Mouse (Mus musculus) bone marrow, adult 2 months (tissue): Measurements from ENCODE around the gene Vcl. TPM values are rescaled to one million over a fixed set of nuclear protein-coding genes. Genes with fewer than 3 reads are reported as not detected.

Experiments used
- H3K27ac ChIP-seq: fragments of 200-500 bp; 2 replicates; pipeline ENCODE4 v1.5.1; 2012; ENCODE audit warnings: low read depth, mild to moderate bottlenecking, control low read depth, inconsistent platforms, low read length; ENCODE audit not compliant: control insufficient read depth, poor library complexity, insufficient read depth
- H3K4me1 ChIP-seq: fragments of 200-500 bp; 2 replicates; pipeline ENCODE4 v1.6.1; 2011; ENCODE audit warnings: low read length; ENCODE audit not compliant: control insufficient read depth, insufficient read depth
- H3K4me3 ChIP-seq: fragments of 200-500 bp; replicated peaks from 2 replicates; pipeline ENCODE3; 2011; ENCODE audit warnings: mild to moderate bottlenecking, low read depth, low read length, control low read depth; ENCODE audit not compliant: control insufficient read depth
- CTCF ChIP-seq: fragments of 200-500 bp; IDR thresholded peaks from 2 replicates; pipeline ENCODE4 v1.5.1; 2011; ENCODE audit warnings: low read length, control low read depth; ENCODE audit not compliant: control insufficient read depth, insufficient read depth
- POLR2A ChIP-seq: fragments of 200-500 bp; IDR thresholded peaks from 2 replicates; pipeline ENCODE4 v1.6.1; 2011; ENCODE audit warnings: low read depth, mild to moderate bottlenecking, control low read depth, low read length, borderline replicate concordance; ENCODE audit not compliant: control insufficient read depth
- WGBS: fragments of 180-500 bp; shearing (Covaris S2); methylation state at CpG from one replicate; pipeline ENCODE4 v1.1.7; 2018; 5-methylcytosine and 5-hydroxymethylcytosine counted together
- polyA plus RNA-seq: library from polyadenylated mRNA; stranded (reverse); fragments of >200 nt; gene quantifications from 2 replicates; pipeline ENCODE4 v1.2.4, GENCODE M21; 2011; ENCODE audit warnings: low replicate concordance; ENCODE audit not compliant: missing spikeins, insufficient read depth, insufficient read length

Vcl gene
- polyA plus RNA-seq, 1 experiment: 59.2 TPM

- no peak overlapping the region for H3K27ac ChIP-seq
- H3K4me1 ChIP-seq: no peaks in the 10 kb centered on the region
- no peak overlapping the region for H3K4me3 ChIP-seq
- 80% methylated on average over 2 of the region's 2 CpGs for WGBS
- no peak for TF ChIP-seq CTCF
- no peak for TF ChIP-seq POLR2A
Observed at GRCm38 (mm10) chr14:20977726-20978125, 48.5 kb downstream of the Vcl start.

- Histone ChIP-seq H3K4me1 (no peaks in the 10 kb centered on the region), H3K4me3 (no peak overlapping the region), H3K27ac (no peak overlapping the region)
- 89% methylated on average over 2 of the region's 2 CpGs for WGBS
- TF ChIP-seq CTCF: no peak
- no peak for TF ChIP-seq POLR2A
Observed at GRCm38 (mm10) chr14:20983832-20984231, 54.6 kb downstream of the Vcl start.

- Histone ChIP-seq H3K4me1 (no peaks in the 10 kb centered on the region), H3K27ac (no peak overlapping the region), H3K4me3 (no peak overlapping the region)
- WGBS: 33% methylated on average over 3 of the region's 3 CpGs
- TF ChIP-seq CTCF: no peak
- TF ChIP-seq POLR2A: no peak
Observed at GRCm38 (mm10) chr14:20985482-20985881, 56.3 kb downstream of the Vcl start.

- TF ChIP-seq POLR2A: no peak
- no peak for TF ChIP-seq CTCF
- Histone ChIP-seq H3K4me3 (no peak overlapping the region), H3K27ac (no peak overlapping the region), H3K4me1 (no peaks in the 10 kb centered on the region)
- WGBS: 84% methylated on average over 1 of the region's 1 CpGs
Observed at GRCm38 (mm10) chr14:20991492-20991891, 62.3 kb downstream of the Vcl start.

- no peak overlapping the region for H3K27ac ChIP-seq
- TF ChIP-seq POLR2A (no peak), CTCF (no peak)
- WGBS: 47% methylated on average over 3 of the region's 3 CpGs
- no peak overlapping the region for H3K4me3 ChIP-seq
- H3K4me1 ChIP-seq: no peaks in the 10 kb centered on the region
Observed at GRCm38 (mm10) chr14:20993067-20993691, 64.0 kb downstream of the Vcl start.

- TF ChIP-seq POLR2A: no peak
- TF ChIP-seq CTCF: no peak
- no peak overlapping the region for H3K4me3 ChIP-seq
- H3K4me1 ChIP-seq: no peaks in the 10 kb centered on the region
- no peak overlapping the region for H3K27ac ChIP-seq
- WGBS: 87% methylated on average over 3 of the region's 3 CpGs
Observed at GRCm38 (mm10) chr14:20994475-20994874, 65.3 kb downstream of the Vcl start.

GRCm38 (mm10) chr14:20995497-20995896 is 66.3 kb downstream of the Vcl start:
- Histone ChIP-seq H3K27ac (no peak overlapping the region), H3K4me1 (no peaks in the 10 kb centered on the region), H3K4me3 (no peak overlapping the region)
- 77% methylated on average over 2 of the region's 2 CpGs for WGBS
- TF ChIP-seq POLR2A (no peak), CTCF (no peak)

- 66% methylated on average over 5 of the region's 5 CpGs for WGBS
- no peak overlapping the region for H3K27ac ChIP-seq
- H3K4me3 ChIP-seq: no peak overlapping the region
- H3K4me1 ChIP-seq: no peaks in the 10 kb centered on the region
- no peak for TF ChIP-seq POLR2A
- TF ChIP-seq CTCF: no peak
Observed at GRCm38 (mm10) chr14:20996361-20996760, 67.2 kb downstream of the Vcl start.

GRCm38 (mm10) chr14:20997548-20997947 is 68.3 kb downstream of the Vcl start:
- Histone ChIP-seq H3K4me3 (no peak overlapping the region), H3K27ac (no peak overlapping the region), H3K4me1 (no peaks in the 10 kb centered on the region)
- WGBS: 86% methylated on average over 3 of the region's 3 CpGs
- TF ChIP-seq CTCF: no peak
